Mouse (Mus musculus): ENCODE results near the gene Cmah. TPM values are rescaled to one million over a fixed set of nuclear protein-coding genes. Genes with fewer than 3 reads are reported as not detected.

Cmah gene
- total and polyA plus RNA-seq, 3 experiments = 1.4 to 2.2 TPM; not detected in 1

DNA sequence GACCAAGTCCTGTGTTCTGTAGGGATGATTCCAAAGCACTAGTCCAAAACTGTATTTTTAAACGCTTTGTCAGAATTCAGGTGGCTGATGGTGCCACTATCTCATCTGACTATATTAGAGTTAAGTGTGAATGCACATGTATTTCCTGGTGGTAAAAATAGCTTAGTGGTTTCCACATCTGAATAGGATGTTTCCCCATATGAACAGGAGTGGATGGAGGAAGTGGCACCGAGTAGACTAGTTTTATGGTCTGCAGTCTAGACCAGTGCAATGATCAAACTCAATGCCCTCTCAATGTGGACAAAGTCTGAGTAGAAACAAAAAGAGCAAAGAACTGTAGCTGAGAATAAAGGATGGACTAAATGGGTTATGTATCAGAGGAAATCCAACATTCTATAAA is 79.6 kb downstream of the Cmah start:
- Histone ChIP-seq H3K36me3 (ENCODE audit: control insufficient read depth in 1 of 2, insufficient read depth in 2 of 2, low read length in 2 of 2) (no peaks in the 10 kb centered on the region), H3K27me3 (ENCODE audit: control insufficient read depth in 1 of 2, insufficient read depth in 2 of 2, low read length in 2 of 2) (peaks cover 0 to 2% of the 10 kb centered on the region in 2 experiments; a peak in 3 of 4 replicates), H3K27ac (ENCODE audit: control insufficient read depth, low read depth, low read length) (no peak overlapping the region), H3K9ac (ENCODE audit: control insufficient read depth, low read depth, low read length, poor library complexity, severe bottlenecking) (no peak overlapping the region), H3K4me3 (ENCODE audit: control insufficient read depth in 1 of 2, insufficient read depth in 1 of 2, low read depth in 2 of 2, low read length in 2 of 2) (no peak overlapping the region), H3K9me3 (replicated peaks; ENCODE audit: insufficient read depth, low read length) (no peaks in the 10 kb centered on the region), H3K4me1 (ENCODE audit: control insufficient read depth in 1 of 2, insufficient read depth in 2 of 2, low read length in 2 of 2) (no peaks in the 10 kb centered on the region), H3K79me2 (ENCODE audit: control insufficient read depth, insufficient read depth, low read length, poor library complexity) (no peaks in the 10 kb centered on the region)
- DNase-seq (ENCODE audit: low read depth, low spot score) = no peak
- TF ChIP-seq TCF12 (IDR thresholded peaks at IDR 0.05; ENCODE audit: low read depth, low read length) = no peak
- no peak for TF ChIP-seq TBP (IDR thresholded peaks at IDR 0.05; ENCODE audit: low read depth, low read length)
- no peak for TF ChIP-seq GATA1 (IDR thresholded peaks at IDR 0.05; ENCODE audit: low read depth, low read length)
- no peak for TF ChIP-seq POLR2AphosphoS5 (IDR thresholded peaks at IDR 0.05; ENCODE audit: borderline replicate concordance, low read depth, low read length)
- no peak for TF ChIP-seq TAL1 (IDR thresholded peaks at IDR 0.05; ENCODE audit: low read length)
- no peak for TF ChIP-seq CHD1 (IDR thresholded peaks at IDR 0.05; ENCODE audit: low read depth, low read length)
- no peak for TF ChIP-seq GABPA (IDR thresholded peaks at IDR 0.05; ENCODE audit: low read depth, low read length)
- TF ChIP-seq POLR2AphosphoS2 (IDR thresholded peaks at IDR 0.05; ENCODE audit: low read length) = no peak
- no peak for TF ChIP-seq SIN3A (IDR thresholded peaks at IDR 0.05; ENCODE audit: low read length)
- TF ChIP-seq USF1 (IDR thresholded peaks at IDR 0.05; ENCODE audit: low read depth, low read length) = no peak
- TF ChIP-seq CHD2 (IDR thresholded peaks at IDR 0.05; ENCODE audit: low read length) = no peak
- TF ChIP-seq MAFK (IDR thresholded peaks at IDR 0.05; ENCODE audit: borderline replicate concordance, low read depth, low read length) = no peak
- TF ChIP-seq ETS1 (IDR thresholded peaks at IDR 0.05; ENCODE audit: low read depth, low read length) = no peak
- TF ChIP-seq MXI1 (IDR thresholded peaks at IDR 0.05; ENCODE audit: low read depth, low read length) = no peak
- TF ChIP-seq USF2 (IDR thresholded peaks at IDR 0.05; ENCODE audit: borderline replicate concordance in 1 of 2, insufficient read depth in 1 of 2, low read depth in 1 of 2, low read length in 2 of 2) = no peak
- no peak for TF ChIP-seq BHLHE40 (IDR thresholded peaks at IDR 0.05; ENCODE audit: borderline replicate concordance, low read depth, low read length)
- no peak for TF ChIP-seq MEF2A (IDR thresholded peaks at IDR 0.05; ENCODE audit: extremely low read depth, insufficient replicate concordance, low read depth, low read length, poor library complexity, severe bottlenecking)
- TF ChIP-seq E2F4 (IDR thresholded peaks at IDR 0.05; ENCODE audit: borderline replicate concordance, low read depth, low read length) = no peak
- no peak for TF ChIP-seq UBTF (IDR thresholded peaks at IDR 0.05; ENCODE audit: borderline replicate concordance, insufficient read depth, low read depth, low read length)
- no peak for TF ChIP-seq ZKSCAN1 (IDR thresholded peaks at IDR 0.05; ENCODE audit: low read depth, low read length)
